Mouse (Mus musculus) forebrain, embryonic 14.5 days (tissue): ENCODE measurements around the gene Prox1. TPM values are rescaled to one million over a fixed set of nuclear protein-coding genes. Genes with fewer than 3 reads are reported as not detected.

ENCODE experiments used
- ATAC-seq: fragments of 200-750 bp; cut with Nextera tagmentation; 2 replicates; pipeline ENCODE4 v1.8.0; 2017; ENCODE audit warnings: mild to moderate bottlenecking, moderate library complexity
- DNase-seq: peaks from one replicate; pipeline ENCODE4 v3.0.0-alpha.2; 2015; ENCODE audit warnings: low spot score
- H3K27ac ChIP-seq: fragments of 300-500 bp; sonication (generic); 2 replicates; pipeline ENCODE4 v1.5.1; 2014; ENCODE audit warnings: low read depth, mild to moderate bottlenecking, control low read depth, low read length, moderate library complexity
- H3K27me3 ChIP-seq: fragments of 300-500 bp; sonication (generic); replicated peaks from 2 replicates; pipeline ENCODE4 v1.6.1; 2014; ENCODE audit warnings: low read length, control low read depth, mixed read lengths; ENCODE audit not compliant: control insufficient read depth, insufficient read depth
- H3K36me3 ChIP-seq: fragments of 300-500 bp; sonication (generic); 2 replicates; pipeline ENCODE4 v1.6.1; 2014; ENCODE audit warnings: low read length, control low read depth; ENCODE audit not compliant: control insufficient read depth, insufficient read depth
- H3K4me1 ChIP-seq: fragments of 300-500 bp; sonication (generic); 2 replicates; pipeline ENCODE4 v1.6.1; 2014; ENCODE audit warnings: antibody characterized with exemption, low read length, control low read depth; ENCODE audit not compliant: control insufficient read depth, insufficient read depth
- H3K4me2 ChIP-seq: fragments of 300-500 bp; sonication (generic); 2 replicates; pipeline ENCODE4 v1.6.1; 2014; ENCODE audit warnings: mild to moderate bottlenecking, control low read depth, low read length
- H3K4me3 ChIP-seq: fragments of 300-500 bp; sonication (generic); 2 replicates; pipeline ENCODE4 v1.5.1; 2014; ENCODE audit warnings: low read depth, low read length, control low read depth
- H3K9ac ChIP-seq: fragments of 300-500 bp; sonication (generic); 2 replicates; pipeline ENCODE4 v1.6.1; 2014; ENCODE audit warnings: mild to moderate bottlenecking, low read length, control low read depth, moderate library complexity
- H3K9me3 ChIP-seq: fragments of 300-500 bp; sonication (generic); replicated peaks from 2 replicates; pipeline ENCODE4 v1.6.1; 2016; ENCODE audit warnings: low read length, control low read depth, mixed read lengths; ENCODE audit not compliant: control insufficient read depth
- WGBS: fragments of 180-500 bp; shearing (Covaris S2); extraction: QIAGEN DNeasy Blood & Tissue Kit; methylation state at CpG from one replicate; pipeline ENCODE4 v1.1.7; 2014; 5-methylcytosine and 5-hydroxymethylcytosine counted together
- polyA plus RNA-seq: library from polyadenylated mRNA; unstranded; fragments of >200 nt; fragmentation: Nextera tagmentation; extraction: Ambion mirVana; gene quantifications from 2 replicates; pipeline ENCODE4 v1.2.1, GENCODE M21; 2014

Prox1 gene
- 10.2 and 12.8 TPM in 2 replicates for polyA plus RNA-seq

DNA sequence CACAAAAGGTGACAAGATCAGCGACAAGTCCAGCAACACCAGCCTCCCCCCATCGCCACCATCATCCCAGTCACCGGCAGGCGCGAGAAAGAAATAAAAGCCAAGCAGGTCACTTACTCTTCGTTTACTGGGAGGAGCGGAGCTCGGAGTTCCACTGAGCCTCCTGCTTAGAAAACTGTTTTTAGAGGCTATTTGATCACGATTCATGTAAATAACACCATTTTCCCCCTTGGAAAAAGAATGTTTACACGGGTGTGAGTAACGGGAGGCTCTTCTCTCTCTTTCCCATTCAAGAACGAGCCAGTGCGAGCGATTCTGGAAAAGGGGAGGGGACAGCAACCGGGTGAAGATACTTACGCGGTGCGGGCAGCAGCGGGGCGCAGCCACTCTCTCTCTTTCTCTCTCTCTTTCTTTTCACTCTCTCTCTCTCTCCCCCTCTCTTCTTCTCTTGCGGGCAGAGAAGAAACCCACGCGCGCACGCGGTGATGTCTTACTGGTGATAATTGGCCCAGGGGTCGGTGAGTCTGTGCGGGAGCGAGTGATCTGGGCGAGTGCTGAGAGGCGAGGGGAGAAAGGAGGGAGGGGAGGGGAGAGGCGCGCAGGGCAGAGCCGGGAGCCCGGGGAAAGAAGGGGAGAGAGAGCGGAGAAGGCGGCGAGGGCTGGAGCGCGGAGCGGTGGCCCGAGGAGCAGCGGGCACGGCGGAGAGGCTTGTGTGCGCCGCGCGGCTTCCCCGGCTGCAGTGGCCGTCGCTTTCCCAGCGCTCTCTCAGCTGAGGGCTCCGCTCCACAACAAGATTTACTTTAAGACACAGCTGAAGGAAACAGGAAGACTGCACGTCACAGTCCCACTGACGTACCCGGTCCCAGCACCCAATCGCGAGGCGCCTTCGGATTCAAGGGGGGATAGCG, at the start of gene Prox1:
Prox1 (minus strand) TSS at position 804 of the 908 bp plus-strand sequence.
- Histone ChIP-seq H3K9ac (peak within 1 kb of the TSS; percentile 80), H3K27ac (peak within 1 kb of the TSS; percentile 82), H3K4me2 (peak within 1 kb of the TSS; percentile 88), H3K4me3 (peak within 1 kb of the TSS; percentile 58), H3K36me3 (no peaks in the 10 kb centered on the region), H3K27me3 (peaks cover 26% of the 10 kb centered on the region), H3K9me3 (no peaks in the 10 kb centered on the region), H3K4me1 (peaks cover 10% of the 10 kb centered on the region)
- under 1% methylated on average over 62 of the region's 62 CpGs for WGBS
- ATAC-seq (peak; percentile 91), DNase-seq (peak; percentile 95)

GRCm38 (mm10) chr1:190216621-190217020, 46.1 kb upstream of the Prox1 start:
- Histone ChIP-seq H3K36me3 (no peaks in the 10 kb centered on the region), H3K9me3 (no peaks in the 10 kb centered on the region), H3K27ac (no peak overlapping the region), H3K4me2 (no peak overlapping the region), H3K9ac (no peak overlapping the region), H3K4me1 (no peaks in the 10 kb centered on the region), H3K27me3 (no peaks in the 10 kb centered on the region), H3K4me3 (no peak overlapping the region)
- DNase-seq (no peak), ATAC-seq (no peak)
- 86% methylated on average over 15 of the region's 15 CpGs for WGBS

- no peaks in the 10 kb centered on the region for H3K36me3 ChIP-seq
- ATAC-seq (no peak), DNase-seq (no peak)
- no peak overlapping the region for H3K4me2 ChIP-seq
- H3K9me3 ChIP-seq: no peaks in the 10 kb centered on the region
- no peaks in the 10 kb centered on the region for H3K4me1 ChIP-seq
- no peak overlapping the region for H3K27ac ChIP-seq
- no peak overlapping the region for H3K4me3 ChIP-seq
- 67% methylated on average over 7 of the region's 7 CpGs for WGBS
- no peak overlapping the region for H3K9ac ChIP-seq
- no peaks in the 10 kb centered on the region for H3K27me3 ChIP-seq
Observed at GRCm38 (mm10) chr1:190214626-190215025, 44.1 kb upstream of the Prox1 start.

DNA sequence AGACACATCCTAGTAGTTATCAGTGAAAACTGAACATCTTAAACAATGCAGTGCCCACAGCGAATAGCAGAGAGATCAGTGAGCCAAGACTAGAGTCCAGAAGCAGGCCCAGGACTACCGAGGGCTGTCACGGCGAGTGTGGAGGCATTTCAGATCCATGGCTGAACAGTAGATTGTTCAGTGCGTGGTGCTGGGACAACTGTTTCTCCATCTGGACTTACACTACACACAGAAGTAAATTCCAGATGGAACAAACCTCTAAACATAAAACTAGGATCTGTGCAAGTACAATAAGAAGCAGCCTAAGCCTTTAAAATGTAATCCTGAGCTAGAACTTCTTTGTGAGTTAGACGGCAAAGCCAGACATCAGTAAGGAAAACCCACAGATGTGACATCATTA, 42.7 kb upstream of the Prox1 start:
- Histone ChIP-seq H3K9me3 (no peaks in the 10 kb centered on the region), H3K9ac (no peak overlapping the region), H3K27ac (no peak overlapping the region), H3K27me3 (no peaks in the 10 kb centered on the region), H3K4me3 (no peak overlapping the region), H3K4me1 (no peaks in the 10 kb centered on the region), H3K36me3 (no peaks in the 10 kb centered on the region), H3K4me2 (no peak overlapping the region)
- ATAC-seq: no peak
- 90% methylated on average over 6 of the region's 6 CpGs for WGBS
- DNase-seq: peak; percentile 31

GRCm38 (mm10) chr1:190207246-190207645, 36.7 kb upstream of the Prox1 start:
- no peaks in the 10 kb centered on the region for H3K4me1 ChIP-seq
- 91% methylated on average over 8 of the region's 8 CpGs for WGBS
- ATAC-seq (no peak), DNase-seq (no peak)
- H3K36me3 ChIP-seq: no peaks in the 10 kb centered on the region
- no peak overlapping the region for H3K9ac ChIP-seq
- H3K4me2 ChIP-seq: no peak overlapping the region
- H3K9me3 ChIP-seq: no peaks in the 10 kb centered on the region
- H3K4me3 ChIP-seq: no peak overlapping the region
- no peaks in the 10 kb centered on the region for H3K27me3 ChIP-seq
- H3K27ac ChIP-seq: no peak overlapping the region

DNA sequence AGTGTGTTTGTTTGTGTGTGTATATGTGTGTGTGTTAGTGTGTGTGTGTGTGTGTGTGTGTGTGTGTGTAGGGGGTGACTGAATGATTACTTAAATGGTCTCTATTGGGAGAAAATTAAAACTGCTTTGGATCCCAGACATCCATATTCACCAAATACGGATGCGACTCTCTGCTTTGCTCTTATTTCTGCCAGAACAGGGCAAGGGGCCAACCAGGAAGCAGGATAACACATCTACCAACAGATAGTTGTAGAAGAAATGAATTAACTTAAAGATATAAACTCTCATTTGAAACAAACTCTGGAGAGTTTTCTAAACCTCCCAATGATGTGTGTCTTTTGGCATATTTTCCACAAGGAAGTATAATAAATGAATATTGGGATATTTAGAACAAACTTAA, 35.2 kb upstream of the Prox1 start:
- Histone ChIP-seq H3K27me3 (0 out of 2 replicates have a peak, but pooled peaks cover 2% of the 10 kb centered on the region), H3K4me3 (no peak overlapping the region), H3K9ac (no peak overlapping the region), H3K4me1 (no peaks in the 10 kb centered on the region), H3K27ac (no peak overlapping the region), H3K36me3 (no peaks in the 10 kb centered on the region), H3K4me2 (no peak overlapping the region), H3K9me3 (no peaks in the 10 kb centered on the region)
- 79% methylated on average over 2 of the region's 2 CpGs for WGBS
- ATAC-seq (no peak), DNase-seq (no peak)

- H3K27me3 ChIP-seq: 0 out of 2 replicates have a peak, but pooled peaks cover 2% of the 10 kb centered on the region
- H3K4me2 ChIP-seq: no peak overlapping the region
- H3K27ac ChIP-seq: no peak overlapping the region
- H3K9me3 ChIP-seq: no peaks in the 10 kb centered on the region
- H3K4me3 ChIP-seq: no peak overlapping the region
- no peaks in the 10 kb centered on the region for H3K4me1 ChIP-seq
- no peak for ATAC-seq
- 76% methylated on average over 10 of the region's 10 CpGs for WGBS
- H3K36me3 ChIP-seq: no peaks in the 10 kb centered on the region
- no peak for DNase-seq
- H3K9ac ChIP-seq: no peak overlapping the region
Observed at GRCm38 (mm10) chr1:190204378-190205070, 34.0 kb upstream of the Prox1 start.

DNA sequence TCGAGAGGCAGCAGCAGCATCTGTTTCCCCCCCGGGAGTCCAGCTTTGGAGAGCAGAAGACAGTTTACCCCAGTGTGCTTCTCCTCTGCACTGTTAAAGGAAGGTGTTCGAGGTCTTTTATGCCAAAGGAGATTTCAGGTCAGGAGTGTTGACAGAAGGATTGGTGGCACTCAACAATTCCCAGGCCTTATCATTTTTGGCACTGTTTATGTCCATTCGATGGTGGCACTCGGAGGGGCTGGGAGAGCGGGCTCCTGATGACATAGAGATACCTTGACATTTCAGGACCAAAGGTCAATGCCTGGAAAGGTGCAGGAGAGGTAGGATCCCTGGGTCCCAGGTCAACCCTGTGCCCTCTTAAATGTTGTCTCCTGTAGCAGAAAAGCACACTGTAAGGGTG, 31.2 kb upstream of the Prox1 start:
- Histone ChIP-seq H3K9me3 (no peaks in the 10 kb centered on the region), H3K36me3 (no peaks in the 10 kb centered on the region), H3K9ac (no peak overlapping the region), H3K27ac (no peak overlapping the region), H3K27me3 (0 out of 2 replicates have a peak, but pooled peaks cover 2% of the 10 kb centered on the region), H3K4me2 (no peak overlapping the region), H3K4me3 (no peak overlapping the region), H3K4me1 (no peaks in the 10 kb centered on the region)
- ATAC-seq: no peak
- no peak for DNase-seq
- WGBS: 92% methylated on average over 6 of the region's 6 CpGs

DNA sequence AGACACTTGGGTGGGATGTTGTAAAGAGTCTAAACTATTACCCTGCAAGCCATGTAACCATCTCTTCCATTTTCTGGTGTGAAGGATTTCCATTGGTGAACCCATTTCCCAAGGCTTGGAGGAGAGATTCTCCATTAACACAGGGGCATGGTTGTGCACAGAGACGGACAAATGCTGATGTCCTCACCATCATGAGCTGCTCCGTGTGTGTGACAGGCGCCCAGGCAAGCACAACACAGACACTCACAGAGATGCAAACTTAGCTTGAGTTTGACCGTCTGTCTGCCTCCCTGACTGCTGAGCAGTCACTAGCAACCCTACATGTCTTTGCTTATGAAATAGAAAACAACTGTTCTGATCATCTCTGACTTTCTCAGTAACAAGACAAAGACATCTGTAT, 30.5 kb upstream of the Prox1 start:
- 94% methylated on average over 4 of the region's 4 CpGs for WGBS
- Histone ChIP-seq H3K9me3 (no peaks in the 10 kb centered on the region), H3K4me1 (no peaks in the 10 kb centered on the region), H3K27me3 (0 out of 2 replicates have a peak, but pooled peaks cover 2% of the 10 kb centered on the region), H3K27ac (no peak overlapping the region), H3K4me2 (no peak overlapping the region), H3K9ac (no peak overlapping the region), H3K4me3 (no peak overlapping the region), H3K36me3 (no peaks in the 10 kb centered on the region)
- DNase-seq: no peak
- ATAC-seq: no peak
